Mouse (Mus musculus): ENCODE measurements around the gene Ube2t. TPM values are rescaled to one million over a fixed set of nuclear protein-coding genes. Genes with fewer than 3 reads are reported as not detected.
A peak's percentile ranks its signal among the peaks of the same experiment; 100 is the strongest.

Ube2t gene
- polyA plus RNA-seq, 1 experiment from 2014 or later: 44.2 TPM

DNA sequence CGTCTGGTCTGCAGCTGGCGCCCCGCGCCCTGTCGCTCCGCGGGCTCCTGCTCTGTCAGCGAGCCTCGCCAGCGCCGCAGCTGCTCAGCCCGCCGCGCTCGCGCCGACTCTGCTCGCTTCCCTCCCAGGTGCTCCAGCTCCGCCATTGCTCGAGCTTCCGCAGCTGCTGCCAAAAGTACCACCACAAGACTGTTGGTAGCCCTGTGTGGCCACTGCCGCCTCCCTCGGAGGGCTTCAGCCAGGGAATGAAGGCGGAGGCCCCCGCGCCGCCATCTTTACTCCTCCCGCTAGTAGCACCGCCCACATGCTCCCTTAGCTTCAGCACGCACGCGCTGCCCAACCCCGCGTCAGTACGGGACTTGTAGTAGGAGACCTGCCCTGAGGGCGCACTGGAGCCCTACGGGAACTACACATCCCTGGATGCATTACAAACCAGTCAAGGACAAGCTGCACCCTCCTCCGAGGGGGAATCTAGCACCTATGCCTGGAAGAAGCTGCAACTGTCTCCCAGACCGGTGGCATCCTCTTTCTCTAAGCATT, 6.7 kb upstream of the Ube2t start, which contains the start of gene Ppp1r12b:
Gene Ppp1r12b (minus strand): TSS at position 306 of the 540 bp plus-strand sequence.
- peak within 1 kb of the TSS; percentile 76 for H3K4me3 ChIP-seq (replicated peaks)
- peak within 1 kb of the TSS; percentile 86 for H3K27ac ChIP-seq
- no peaks in the 10 kb centered on the region for H3K9me3 ChIP-seq (replicated peaks)
- peak within 1 kb of the TSS; percentile 82 for H3K9ac ChIP-seq
- under 1% methylated on average over 39 of the region's 39 CpGs for WGBS
- H3K4me2 ChIP-seq: peak within 1 kb of the TSS; percentile 76
- H3K36me3 ChIP-seq: no peaks in the 10 kb centered on the region
- peak; percentile 99 for ATAC-seq (replicated peaks; ENCODE audit: low FRiP score)
- no peaks in the 10 kb centered on the region for H3K27me3 ChIP-seq
- peaks cover 14% of the 10 kb centered on the region for H3K4me1 ChIP-seq

DNA sequence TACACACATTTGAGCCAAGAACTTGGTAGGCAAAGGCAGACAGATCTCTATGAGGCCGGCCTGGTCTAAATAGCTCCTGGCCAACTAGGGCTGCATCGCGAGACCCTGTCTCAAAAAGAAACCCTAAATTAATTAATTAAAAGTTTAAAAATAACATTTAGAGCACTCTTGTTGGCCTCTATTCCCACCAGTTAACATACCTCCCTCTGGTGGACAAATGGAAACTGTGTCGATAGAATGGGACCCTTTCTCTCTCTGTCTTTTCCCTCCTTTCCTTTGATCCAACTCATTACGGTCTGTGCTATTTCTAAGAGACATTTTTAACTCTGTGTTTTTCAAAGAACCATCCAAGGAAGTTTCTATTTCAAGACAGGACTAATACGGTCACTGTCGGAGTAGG, 1.7 kb upstream of the Ube2t start:
- no peak overlapping the region for H3K27ac ChIP-seq
- H3K4me2 ChIP-seq: no peak overlapping the region
- 64% methylated on average over 7 of the region's 7 CpGs for WGBS
- no peak for ATAC-seq (replicated peaks; ENCODE audit: low FRiP score)
- no peak overlapping the region for H3K4me3 ChIP-seq (replicated peaks)
- H3K27me3 ChIP-seq: 0 out of 2 replicates have a peak, but pooled peaks cover 4% of the 10 kb centered on the region
- H3K9ac ChIP-seq: no peak overlapping the region
- no peaks in the 10 kb centered on the region for H3K36me3 ChIP-seq
- H3K9me3 ChIP-seq (replicated peaks): no peaks in the 10 kb centered on the region
- H3K4me1 ChIP-seq: peaks cover 20% of the 10 kb centered on the region

DNA sequence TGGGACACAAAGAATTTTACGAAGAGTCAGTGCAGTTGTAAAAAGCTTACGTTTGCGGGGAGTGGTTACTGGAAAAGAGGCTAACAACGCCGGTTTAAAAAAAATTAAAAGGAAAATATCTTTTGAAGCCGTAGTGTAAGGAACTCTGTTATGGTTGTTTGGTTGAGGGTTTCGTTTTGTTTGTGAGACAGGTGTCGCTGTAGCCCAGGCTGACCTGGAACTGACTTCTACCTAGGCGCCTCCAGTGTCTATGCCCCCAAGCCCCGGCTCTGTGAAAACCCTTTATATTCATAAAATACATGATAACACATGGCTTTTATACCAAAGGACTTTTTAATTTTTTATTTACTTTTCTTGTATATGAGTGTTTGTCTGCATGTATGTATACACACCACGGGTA, 456 bp downstream of the Ube2t start:
- Histone ChIP-seq H3K27ac (peak overlapping the region; percentile 79), H3K9ac (peak overlapping the region; percentile 67), H3K27me3 (0 out of 2 replicates have a peak, but pooled peaks cover 4% of the 10 kb centered on the region), H3K4me1 (peaks cover 20% of the 10 kb centered on the region), H3K9me3 (replicated peaks) (no peaks in the 10 kb centered on the region), H3K4me2 (peak overlapping the region; percentile 77), H3K36me3 (peaks cover 4% of the 10 kb centered on the region), H3K4me3 (replicated peaks) (peak overlapping the region; percentile 90)
- WGBS: 2% methylated on average over 11 of the region's 11 CpGs
- ATAC-seq (replicated peaks; ENCODE audit: low FRiP score): peak; percentile 78

DNA sequence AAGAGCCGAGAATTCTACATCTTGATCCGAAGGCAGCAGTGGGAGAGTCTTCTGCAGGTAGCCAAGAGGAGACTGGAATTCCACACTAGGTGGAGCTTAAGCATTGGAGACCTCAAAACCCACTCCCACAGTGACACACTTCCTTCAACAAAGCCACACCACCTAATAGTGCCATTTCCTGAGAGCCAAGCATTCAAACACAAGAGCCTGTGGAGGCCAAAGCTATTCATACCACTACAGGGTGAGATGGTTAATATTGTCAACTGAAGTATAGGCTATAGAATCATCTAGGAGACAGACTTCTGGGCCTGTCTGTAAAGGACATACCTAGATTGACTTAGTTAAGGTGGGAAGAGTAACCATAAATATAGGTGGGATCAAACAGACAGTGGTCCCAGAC, 3.1 kb downstream of the Ube2t start:
- Histone ChIP-seq H3K27ac (no peak overlapping the region), H3K27me3 (0 out of 2 replicates have a peak, but pooled peaks cover 4% of the 10 kb centered on the region), H3K4me2 (no peak overlapping the region), H3K9me3 (replicated peaks) (no peaks in the 10 kb centered on the region), H3K9ac (no peak overlapping the region), H3K4me3 (replicated peaks) (no peak overlapping the region), H3K4me1 (peaks cover 20% of the 10 kb centered on the region), H3K36me3 (peaks cover 30% of the 10 kb centered on the region)
- 92% methylated on average over 2 of the region's 2 CpGs for WGBS
- ATAC-seq (replicated peaks; ENCODE audit: low FRiP score): no peak

DNA sequence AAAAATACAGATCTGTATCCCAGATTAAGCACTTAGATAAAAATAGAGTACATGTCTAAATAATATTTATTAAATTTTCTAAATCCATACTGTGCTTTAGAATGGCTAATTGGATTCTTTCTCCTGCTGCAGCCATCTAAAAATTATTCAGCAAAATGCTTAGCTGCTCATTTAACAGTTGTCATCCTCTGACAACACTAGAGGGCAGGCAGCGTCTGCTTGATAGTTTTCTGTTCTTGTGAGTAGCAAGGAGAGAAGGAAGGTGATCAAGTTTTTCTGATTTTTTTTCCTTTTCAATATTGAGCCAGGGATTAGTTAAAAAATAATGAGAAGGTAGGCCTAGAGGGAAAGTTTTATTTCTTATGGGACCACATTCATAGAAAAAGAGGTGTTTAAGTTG, 10.6 kb downstream of the Ube2t start:
- Histone ChIP-seq H3K9me3 (replicated peaks) (no peaks in the 10 kb centered on the region), H3K4me3 (replicated peaks) (no peak overlapping the region), H3K9ac (no peak overlapping the region), H3K27ac (no peak overlapping the region), H3K27me3 (no peaks in the 10 kb centered on the region), H3K4me1 (no peaks in the 10 kb centered on the region), H3K4me2 (no peak overlapping the region), H3K36me3 (peaks cover 66% of the 10 kb centered on the region)
- WGBS: 73% methylated on average over 1 of the region's 1 CpGs
- ATAC-seq (replicated peaks; ENCODE audit: low FRiP score): no peak

DNA sequence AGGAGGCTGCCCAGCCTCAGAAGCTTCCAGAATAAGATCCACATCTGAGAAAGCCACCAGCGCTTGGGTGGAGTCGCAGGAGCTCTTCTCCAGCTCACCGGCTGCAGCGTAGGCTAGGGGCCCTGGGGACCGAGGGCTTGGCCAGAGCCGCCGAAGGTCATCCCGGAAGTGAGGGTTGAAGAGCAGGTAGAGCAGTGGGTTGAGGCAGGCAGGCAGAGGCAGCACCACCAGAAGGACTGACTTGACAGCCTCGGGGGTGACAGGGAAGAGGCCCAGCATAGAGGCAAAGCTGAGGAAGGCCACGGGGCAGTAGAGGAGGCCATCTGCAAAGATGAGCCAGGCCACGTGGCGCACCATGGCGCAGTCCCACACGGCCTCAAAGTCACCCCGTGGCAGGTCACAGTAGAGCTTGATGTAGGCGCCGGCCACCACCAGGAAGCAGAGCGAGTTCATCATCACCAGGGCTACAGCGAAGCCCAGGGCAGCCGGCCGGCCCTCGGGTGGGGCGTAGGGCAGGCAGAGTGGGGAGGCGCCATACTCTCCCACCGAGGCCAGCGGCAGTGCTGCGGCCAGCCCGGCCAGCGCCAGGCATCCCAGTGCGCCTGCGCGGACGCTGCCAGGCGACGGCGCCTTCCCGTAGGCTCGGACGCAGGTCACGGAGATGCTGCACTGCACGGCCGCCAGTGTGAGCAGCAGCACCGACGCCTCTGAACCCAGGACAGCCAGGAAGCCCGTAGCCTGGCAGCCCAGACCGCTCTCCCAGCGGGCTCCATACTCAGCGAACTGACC, 25.0 kb downstream of the Ube2t start:
- Histone ChIP-seq H3K27me3 (peaks cover 26% of the 10 kb centered on the region), H3K27ac (no peak overlapping the region), H3K4me3 (replicated peaks) (peak overlapping the region; percentile 46), H3K4me2 (peak overlapping the region; percentile 87), H3K4me1 (peaks cover 22% of the 10 kb centered on the region), H3K9me3 (replicated peaks) (no peaks in the 10 kb centered on the region), H3K36me3 (no peaks in the 10 kb centered on the region), H3K9ac (0 out of 2 replicates have a peak overlapping the region, but pooled peaks have one; percentile 18)
- WGBS: 29% methylated on average over 48 of the region's 48 CpGs
- peak; percentile 64 for ATAC-seq (replicated peaks; ENCODE audit: low FRiP score)

DNA sequence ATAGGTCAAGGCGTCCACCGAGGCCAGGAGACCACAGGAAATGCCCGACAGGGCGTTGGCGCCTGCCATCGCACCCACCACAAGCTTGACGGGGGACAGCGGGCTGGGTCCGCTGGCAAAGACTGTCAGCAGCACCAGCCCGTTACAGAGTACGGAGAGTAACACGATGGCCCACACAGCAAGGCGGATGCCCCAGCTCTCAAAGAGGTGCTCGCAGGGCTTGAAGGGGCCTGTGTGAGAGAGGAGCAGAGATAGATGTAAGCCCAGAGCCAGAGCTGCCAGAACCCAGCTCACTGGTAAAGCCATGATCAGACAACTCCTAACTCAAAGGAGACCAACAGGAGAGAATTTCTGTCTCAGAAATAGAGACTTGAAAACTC, 25.6 kb downstream of the Ube2t start:
- Histone ChIP-seq H3K4me2 (peak overlapping the region; percentile 87), H3K9me3 (replicated peaks) (no peaks in the 10 kb centered on the region), H3K4me1 (peaks cover 26% of the 10 kb centered on the region), H3K4me3 (replicated peaks) (peak overlapping the region; percentile 46), H3K9ac (0 out of 2 replicates have a peak overlapping the region, but pooled peaks have one; percentile 18), H3K27me3 (peaks cover 22% of the 10 kb centered on the region), H3K36me3 (no peaks in the 10 kb centered on the region), H3K27ac (no peak overlapping the region)
- 6% methylated on average over 14 of the region's 14 CpGs for WGBS
- ATAC-seq (replicated peaks; ENCODE audit: low FRiP score): no peak

DNA sequence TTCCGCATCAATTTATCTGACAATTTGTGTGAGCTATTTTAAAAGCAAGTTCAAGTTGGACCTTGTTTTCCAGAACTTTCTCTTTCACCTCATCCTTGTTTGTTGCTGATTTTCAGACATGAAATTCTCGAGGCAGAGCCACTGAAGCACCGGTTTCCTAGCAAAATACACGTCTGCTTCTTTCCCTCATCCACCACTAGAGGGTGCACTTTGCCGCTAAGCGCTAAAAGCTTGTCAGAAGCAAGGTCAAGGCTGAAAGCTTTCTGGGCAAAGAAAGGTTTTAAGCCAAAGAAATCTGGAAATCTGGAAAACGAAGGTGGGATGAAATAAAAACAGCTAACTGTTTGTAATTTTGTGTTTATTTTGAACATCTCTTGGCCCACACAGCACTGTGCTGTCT, 27.0 kb downstream of the Ube2t start:
- Histone ChIP-seq H3K27me3 (peaks cover 29% of the 10 kb centered on the region), H3K9me3 (replicated peaks) (no peaks in the 10 kb centered on the region), H3K4me1 (peaks cover 26% of the 10 kb centered on the region), H3K4me3 (replicated peaks) (no peak overlapping the region), H3K27ac (no peak overlapping the region), H3K9ac (no peak overlapping the region), H3K4me2 (no peak overlapping the region), H3K36me3 (no peaks in the 10 kb centered on the region)
- no peak for ATAC-seq (replicated peaks; ENCODE audit: low FRiP score)
- WGBS: 10% methylated on average over 7 of the region's 7 CpGs

DNA sequence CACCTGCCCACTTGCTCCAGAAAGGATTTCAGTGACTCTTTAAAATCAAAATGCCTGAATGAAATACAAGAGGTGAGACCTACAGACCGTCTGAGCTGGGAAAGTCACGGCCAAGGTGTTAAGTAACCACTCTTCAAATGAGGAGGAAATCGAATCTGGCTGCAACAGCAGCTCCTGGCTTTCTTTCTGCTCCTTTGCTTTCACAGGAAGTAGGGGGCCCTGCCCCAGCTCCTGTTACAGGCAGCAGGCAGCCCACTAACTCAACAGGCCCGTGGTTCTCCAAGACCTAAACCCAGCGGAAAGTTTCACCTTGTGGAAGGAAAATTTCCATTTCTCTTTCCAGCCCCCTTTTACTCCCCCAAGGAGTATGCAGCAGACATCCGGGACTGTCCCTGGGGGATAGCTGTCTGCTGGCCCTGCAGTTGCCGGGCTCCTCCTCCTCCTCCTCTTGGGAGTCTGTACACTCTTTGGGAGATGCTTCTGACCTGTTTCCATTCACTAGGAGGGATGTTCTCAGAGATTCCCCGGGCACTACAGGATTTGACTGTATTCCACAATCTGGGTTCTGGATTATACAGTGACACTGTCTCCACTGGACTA, 29.8 kb downstream of the Ube2t start:
- Histone ChIP-seq H3K9me3 (replicated peaks) (no peaks in the 10 kb centered on the region), H3K27me3 (peaks cover 42% of the 10 kb centered on the region), H3K4me1 (peaks cover 26% of the 10 kb centered on the region), H3K36me3 (no peaks in the 10 kb centered on the region), H3K27ac (peak overlapping the region; percentile 24; the same call in 1 of the 2 replicates), H3K4me3 (replicated peaks) (no peak overlapping the region), H3K9ac (no peak overlapping the region), H3K4me2 (no peak overlapping the region)
- 10% methylated on average over 8 of the region's 8 CpGs for WGBS
- peak; percentile 34 for ATAC-seq (replicated peaks; ENCODE audit: low FRiP score)

DNA sequence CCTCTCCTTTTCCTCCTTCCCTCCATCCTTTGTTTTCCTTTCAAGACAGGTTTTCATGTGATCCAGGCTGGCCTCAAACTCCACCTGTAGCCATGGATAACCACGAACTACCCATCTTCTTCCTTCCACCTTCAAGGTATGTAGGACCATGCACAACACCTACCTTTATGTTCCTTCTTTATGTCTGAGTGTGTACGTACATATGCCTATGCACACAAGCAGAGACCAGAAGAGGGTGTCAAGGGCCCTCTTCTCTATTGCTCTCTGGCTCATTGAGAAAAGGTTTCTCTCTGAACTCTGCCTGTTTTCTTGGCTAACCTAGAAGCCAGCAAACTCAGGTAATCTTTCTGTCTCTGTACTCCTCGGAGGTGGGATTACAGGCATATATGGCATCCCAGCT, 32.4 kb downstream of the Ube2t start:
- H3K4me2 ChIP-seq: no peak overlapping the region
- ATAC-seq (replicated peaks; ENCODE audit: low FRiP score): no peak
- H3K36me3 ChIP-seq: no peaks in the 10 kb centered on the region
- WGBS: 82% methylated on average over 3 of the region's 3 CpGs
- H3K27ac ChIP-seq: no peak overlapping the region
- H3K27me3 ChIP-seq: peaks cover 29% of the 10 kb centered on the region
- H3K9ac ChIP-seq: no peak overlapping the region
- no peak overlapping the region for H3K4me3 ChIP-seq (replicated peaks)
- H3K4me1 ChIP-seq: peaks cover 17% of the 10 kb centered on the region
- no peaks in the 10 kb centered on the region for H3K9me3 ChIP-seq (replicated peaks)

DNA sequence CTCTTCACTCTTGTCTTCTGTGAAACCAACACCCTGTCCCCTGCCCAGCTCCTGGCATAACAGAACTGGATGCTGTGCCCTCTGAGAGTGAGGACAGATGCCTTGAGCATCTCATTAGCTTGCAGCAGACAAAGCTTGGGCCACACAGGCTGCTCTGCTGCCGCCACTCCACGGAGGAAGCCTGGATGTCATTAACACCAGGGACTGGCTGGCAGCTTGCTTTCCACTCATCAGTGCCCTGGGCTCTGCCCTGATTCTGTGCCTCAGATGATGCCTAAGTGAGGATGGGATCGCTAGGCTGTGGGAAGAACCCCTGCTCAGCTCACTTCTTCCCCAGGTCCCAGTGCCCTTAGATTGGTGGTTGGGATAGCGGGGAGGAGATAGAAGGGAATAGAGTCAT, 33.1 kb downstream of the Ube2t start:
- Histone ChIP-seq H3K9ac (no peak overlapping the region), H3K36me3 (no peaks in the 10 kb centered on the region), H3K4me3 (replicated peaks) (no peak overlapping the region), H3K4me2 (no peak overlapping the region), H3K9me3 (replicated peaks) (no peaks in the 10 kb centered on the region), H3K27ac (no peak overlapping the region), H3K4me1 (peaks cover 17% of the 10 kb centered on the region), H3K27me3 (peaks cover 22% of the 10 kb centered on the region)
- 74% methylated on average over 4 of the region's 4 CpGs for WGBS
- no peak for ATAC-seq (replicated peaks; ENCODE audit: low FRiP score)

DNA sequence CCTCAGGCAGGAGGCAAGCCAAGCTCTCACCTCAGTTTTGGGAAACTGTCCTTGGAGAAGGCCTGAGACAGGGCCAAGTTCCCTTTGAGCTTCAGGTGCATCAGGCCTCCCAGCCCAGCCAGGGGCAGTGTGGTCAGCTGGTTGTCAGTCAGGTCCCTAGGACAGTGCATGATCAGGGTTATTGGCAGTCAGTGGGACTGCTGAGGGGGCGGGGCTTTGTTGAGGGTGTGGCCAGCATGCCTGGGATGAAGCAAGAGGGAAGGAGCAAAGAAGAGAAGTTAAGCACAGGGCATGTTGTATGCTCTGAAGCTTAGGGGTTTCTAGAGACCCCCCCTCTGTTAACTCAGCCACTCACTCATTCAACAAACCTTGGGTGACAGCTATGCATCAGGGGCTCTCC, 33.6 kb downstream of the Ube2t start:
- Histone ChIP-seq H3K4me1 (peaks cover 17% of the 10 kb centered on the region), H3K4me3 (replicated peaks) (no peak overlapping the region), H3K36me3 (no peaks in the 10 kb centered on the region), H3K9me3 (replicated peaks) (no peaks in the 10 kb centered on the region), H3K27ac (no peak overlapping the region), H3K27me3 (peaks cover 21% of the 10 kb centered on the region), H3K4me2 (no peak overlapping the region), H3K9ac (no peak overlapping the region)
- 21% methylated on average over 1 of the region's 1 CpGs for WGBS
- ATAC-seq (replicated peaks; ENCODE audit: low FRiP score): no peak

Measured in kidney, embryonic 15.5 days (tissue).